Mouse (Mus musculus) heart, embryonic 12.5 days (tissue): Measurements from ENCODE around the gene Sgpl1. TPM values are rescaled to one million over a fixed set of nuclear protein-coding genes. Genes with fewer than 3 reads are reported as not detected.
A peak's percentile ranks its signal among the peaks of the same experiment; 100 is the strongest.

Experiments
- ATAC-seq: fragments of 200-750 bp; cut with Nextera tagmentation; 2 replicates; pipeline ENCODE4 v1.8.0; 2017; ENCODE audit warnings: moderate TSS enrichment, moderate library complexity; ENCODE audit not compliant: insufficient number of reproducible peaks, low FRiP score
- H3K27ac ChIP-seq: fragments of 300-500 bp; sonication (generic); 2 replicates; pipeline ENCODE4 v1.5.1; 2016; ENCODE audit warnings: mild to moderate bottlenecking, moderate library complexity; ENCODE audit not compliant: poor library complexity, severe bottlenecking
- H3K27me3 ChIP-seq: fragments of 300-500 bp; sonication (generic); replicated peaks from 2 replicates; pipeline ENCODE4 v1.6.1; 2016; ENCODE audit warnings: mild to moderate bottlenecking, moderate library complexity
- H3K36me3 ChIP-seq: fragments of 300-500 bp; sonication (generic); 2 replicates; pipeline ENCODE4 v1.6.1; 2016; ENCODE audit warnings: mild to moderate bottlenecking, moderate library complexity
- H3K4me1 ChIP-seq: fragments of 300-500 bp; sonication (generic); replicated peaks from 2 replicates; pipeline ENCODE4 v1.6.1; 2016; ENCODE audit warnings: mild to moderate bottlenecking
- H3K4me2 ChIP-seq: fragments of 300-500 bp; sonication (generic); 2 replicates; pipeline ENCODE4 v1.6.1; 2016; ENCODE audit warnings: mild to moderate bottlenecking, moderate library complexity
- H3K4me3 ChIP-seq: fragments of 300-500 bp; sonication (generic); 2 replicates; pipeline ENCODE4 v1.5.1; 2016; ENCODE audit warnings: mild to moderate bottlenecking
- H3K9ac ChIP-seq: fragments of 300-500 bp; sonication (generic); 2 replicates; pipeline ENCODE4 v1.6.1; 2016; ENCODE audit warnings: mild to moderate bottlenecking, moderate library complexity
- H3K9me3 ChIP-seq: fragments of 300-500 bp; sonication (generic); replicated peaks from 2 replicates; pipeline ENCODE4 v1.6.1; 2016; ENCODE audit warnings: mild to moderate bottlenecking, moderate library complexity
- WGBS: fragments of 180-500 bp; shearing (Covaris S2); methylation state at CpG from one replicate; pipeline ENCODE4 v1.1.7; 2016; 5-methylcytosine and 5-hydroxymethylcytosine counted together
- polyA plus RNA-seq: library from polyadenylated mRNA; unstranded; fragments of >200 nt; fragmentation: Nextera tagmentation; extraction: Ambion mirVana; gene quantifications from 2 replicates; pipeline ENCODE4 v1.2.1, GENCODE M21; 2016

Sgpl1 gene
- polyA plus RNA-seq, 1 experiment from 2014 or later, result 37.0 TPM

- no peak overlapping the region for H3K27ac ChIP-seq
- WGBS, result 11% methylated on average over 24 of the region's 24 CpGs
- peaks cover 65% of the 10 kb centered on the region for H3K27me3 ChIP-seq
- no peaks in the 10 kb centered on the region for H3K36me3 ChIP-seq
- no peaks in the 10 kb centered on the region for H3K9me3 ChIP-seq
- H3K4me2 ChIP-seq, result peak overlapping the region; percentile 53
- ATAC-seq, result peak; percentile 36; the same call in 1 of the 2 replicates
- no peak overlapping the region for H3K9ac ChIP-seq
- H3K4me3 ChIP-seq, result peak overlapping the region; percentile 5; the same call in 1 of the 2 replicates
- peaks cover 6% of the 10 kb centered on the region; the same call in 1 of the 2 replicates for H3K4me1 ChIP-seq
Measured at GRCm38 (mm10) chr10:61175442-61176204, 28.1 kb upstream of the Sgpl1 start.

GRCm38 (mm10) chr10:61174711-61175441 lies 27.4 kb upstream of the Sgpl1 start:
- no peak for ATAC-seq
- no peak overlapping the region for H3K9ac ChIP-seq
- 38% methylated on average over 12 of the region's 13 CpGs for WGBS
- H3K4me1 ChIP-seq, result peaks cover 6% of the 10 kb centered on the region; the same call in 1 of the 2 replicates
- H3K4me3 ChIP-seq, result no peak overlapping the region
- H3K27ac ChIP-seq, result no peak overlapping the region
- H3K4me2 ChIP-seq, result no peak overlapping the region
- no peaks in the 10 kb centered on the region for H3K9me3 ChIP-seq
- peaks cover 65% of the 10 kb centered on the region for H3K27me3 ChIP-seq
- H3K36me3 ChIP-seq, result no peaks in the 10 kb centered on the region

- no peak overlapping the region for H3K27ac ChIP-seq
- H3K4me2 ChIP-seq, result no peak overlapping the region
- H3K4me1 ChIP-seq, result peaks cover 6% of the 10 kb centered on the region; the same call in 1 of the 2 replicates
- no peaks in the 10 kb centered on the region for H3K9me3 ChIP-seq
- H3K9ac ChIP-seq, result no peak overlapping the region
- WGBS, result 74% methylated on average over 4 of the region's 4 CpGs
- H3K36me3 ChIP-seq, result no peaks in the 10 kb centered on the region
- H3K27me3 ChIP-seq, result peaks cover 50% of the 10 kb centered on the region
- H3K4me3 ChIP-seq, result no peak overlapping the region
- no peak for ATAC-seq
Measured at GRCm38 (mm10) chr10:61172496-61172895, 25.0 kb upstream of the Sgpl1 start.

- Histone ChIP-seq H3K4me2 (no peak within 1 kb of the TSS), H3K27ac (no peak within 1 kb of the TSS), H3K27me3 (peaks cover 45% of the 10 kb centered on the region), H3K36me3 (no peaks in the 10 kb centered on the region), H3K4me3 (no peak within 1 kb of the TSS), H3K4me1 (peaks cover 6% of the 10 kb centered on the region; the same call in 1 of the 2 replicates), H3K9ac (no peak within 1 kb of the TSS), H3K9me3 (no peaks in the 10 kb centered on the region)
- 43% methylated on average over 3 of the region's 3 CpGs for WGBS
- no peak for ATAC-seq
Measured at GRCm38 (mm10) chr10:61171654-61172053, 24.2 kb upstream of the Sgpl1 start, which contains the start of gene Tbata. Gene Tbata, plus strand, starts transcription at chr10:61171954.

- Histone ChIP-seq H3K27ac (no peak overlapping the region), H3K36me3 (no peaks in the 10 kb centered on the region), H3K27me3 (peaks cover 17% of the 10 kb centered on the region; the same call in 1 of the 2 replicates), H3K9ac (no peak overlapping the region), H3K9me3 (no peaks in the 10 kb centered on the region), H3K4me2 (no peak overlapping the region), H3K4me1 (no peaks in the 10 kb centered on the region), H3K4me3 (no peak overlapping the region)
- 61% methylated on average over 2 of the region's 2 CpGs for WGBS
- ATAC-seq, result no peak
Measured at GRCm38 (mm10) chr10:61168393-61168792, 20.9 kb upstream of the Sgpl1 start.

- ATAC-seq, result no peak
- no peaks in the 10 kb centered on the region for H3K36me3 ChIP-seq
- no peak overlapping the region for H3K4me2 ChIP-seq
- no peak overlapping the region for H3K9ac ChIP-seq
- H3K4me3 ChIP-seq, result no peak overlapping the region
- 0 out of 2 replicates have a peak, but pooled peaks cover 9% of the 10 kb centered on the region for H3K27me3 ChIP-seq
- H3K9me3 ChIP-seq, result no peaks in the 10 kb centered on the region
- no peak overlapping the region for H3K27ac ChIP-seq
- 59% methylated on average over 9 of the region's 9 CpGs for WGBS
- H3K4me1 ChIP-seq, result no peaks in the 10 kb centered on the region
Measured at GRCm38 (mm10) chr10:61167333-61168096, 20.0 kb upstream of the Sgpl1 start.

GRCm38 (mm10) chr10:61162366-61162765 lies 14.9 kb upstream of the Sgpl1 start:
- no peaks in the 10 kb centered on the region for H3K4me1 ChIP-seq
- H3K36me3 ChIP-seq, result no peaks in the 10 kb centered on the region
- ATAC-seq, result no peak
- no peak overlapping the region for H3K4me3 ChIP-seq
- H3K27me3 ChIP-seq, result no peaks in the 10 kb centered on the region
- H3K27ac ChIP-seq, result no peak overlapping the region
- no peaks in the 10 kb centered on the region for H3K9me3 ChIP-seq
- 67% methylated on average over 3 of the region's 3 CpGs for WGBS
- no peak overlapping the region for H3K9ac ChIP-seq
- no peak overlapping the region for H3K4me2 ChIP-seq

GRCm38 (mm10) chr10:61160671-61161070 lies 13.2 kb upstream of the Sgpl1 start:
- Histone ChIP-seq H3K9ac (no peak overlapping the region), H3K36me3 (no peaks in the 10 kb centered on the region), H3K4me3 (no peak overlapping the region), H3K27ac (no peak overlapping the region), H3K9me3 (no peaks in the 10 kb centered on the region), H3K4me2 (no peak overlapping the region), H3K4me1 (no peaks in the 10 kb centered on the region), H3K27me3 (no peaks in the 10 kb centered on the region)
- WGBS, result 73% methylated on average over 4 of the region's 4 CpGs
- no peak for ATAC-seq

GRCm38 (mm10) chr10:61160089-61160488 lies 12.6 kb upstream of the Sgpl1 start:
- no peaks in the 10 kb centered on the region for H3K9me3 ChIP-seq
- no peaks in the 10 kb centered on the region for H3K36me3 ChIP-seq
- H3K4me2 ChIP-seq, result no peak overlapping the region
- no peak for ATAC-seq
- H3K4me1 ChIP-seq, result no peaks in the 10 kb centered on the region
- 71% methylated on average over 7 of the region's 7 CpGs for WGBS
- H3K27me3 ChIP-seq, result no peaks in the 10 kb centered on the region
- H3K4me3 ChIP-seq, result no peak overlapping the region
- H3K27ac ChIP-seq, result no peak overlapping the region
- H3K9ac ChIP-seq, result no peak overlapping the region

- Histone ChIP-seq H3K9ac (no peak overlapping the region), H3K36me3 (no peaks in the 10 kb centered on the region), H3K27me3 (no peaks in the 10 kb centered on the region), H3K27ac (no peak overlapping the region), H3K9me3 (no peaks in the 10 kb centered on the region), H3K4me3 (no peak overlapping the region), H3K4me1 (peaks cover 5% of the 10 kb centered on the region), H3K4me2 (no peak overlapping the region)
- no peak for ATAC-seq
- WGBS, result 74% methylated on average over 3 of the region's 3 CpGs
Measured at GRCm38 (mm10) chr10:61158594-61158993, 11.1 kb upstream of the Sgpl1 start.

- no peak overlapping the region for H3K27ac ChIP-seq
- H3K9ac ChIP-seq, result no peak overlapping the region
- no peak overlapping the region for H3K4me2 ChIP-seq
- no peak overlapping the region for H3K4me3 ChIP-seq
- no peaks in the 10 kb centered on the region for H3K9me3 ChIP-seq
- ATAC-seq, result no peak
- 83% methylated on average over 2 of the region's 2 CpGs for WGBS
- H3K36me3 ChIP-seq, result no peaks in the 10 kb centered on the region
- H3K27me3 ChIP-seq, result no peaks in the 10 kb centered on the region
- H3K4me1 ChIP-seq, result peaks cover 8% of the 10 kb centered on the region
Measured at GRCm38 (mm10) chr10:61156453-61156852, 8.9 kb upstream of the Sgpl1 start.
